Mouse (Mus musculus) cerebral cortex, adult 2 months (tissue): ENCODE results near the gene Gm5426.

Experiments
- WGBS: fragments of 180-500 bp; shearing (Covaris S2); methylation state at CpG from one replicate; pipeline ENCODE4 v1.1.7; 2018; 5-methylcytosine and 5-hydroxymethylcytosine counted together

Gm5426 gene

DNA sequence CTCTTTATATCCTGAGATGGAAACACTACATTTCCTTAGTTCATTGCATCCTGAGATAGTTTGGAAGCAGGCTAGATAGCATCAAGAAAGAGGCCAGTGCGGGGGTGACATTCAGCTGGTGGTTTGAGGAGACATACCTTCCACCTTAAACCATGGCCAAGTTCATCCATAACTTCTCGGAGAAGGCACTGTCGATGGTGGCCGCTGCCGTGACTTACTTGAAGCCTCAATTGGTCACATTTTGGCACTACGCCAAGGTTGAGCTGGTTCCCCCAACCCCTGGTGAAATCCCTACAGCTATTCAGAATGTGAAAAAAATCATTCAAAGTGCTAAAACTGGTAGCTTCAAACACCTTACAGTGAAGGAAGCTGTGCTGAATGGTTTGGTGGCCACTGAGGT lies at the start of gene Gm5426:
TSS of gene Gm5426 (plus strand) at position 153 of the 400 bp plus-strand sequence.
- 92% methylated on average over 6 of the region's 6 CpGs for WGBS

DNA sequence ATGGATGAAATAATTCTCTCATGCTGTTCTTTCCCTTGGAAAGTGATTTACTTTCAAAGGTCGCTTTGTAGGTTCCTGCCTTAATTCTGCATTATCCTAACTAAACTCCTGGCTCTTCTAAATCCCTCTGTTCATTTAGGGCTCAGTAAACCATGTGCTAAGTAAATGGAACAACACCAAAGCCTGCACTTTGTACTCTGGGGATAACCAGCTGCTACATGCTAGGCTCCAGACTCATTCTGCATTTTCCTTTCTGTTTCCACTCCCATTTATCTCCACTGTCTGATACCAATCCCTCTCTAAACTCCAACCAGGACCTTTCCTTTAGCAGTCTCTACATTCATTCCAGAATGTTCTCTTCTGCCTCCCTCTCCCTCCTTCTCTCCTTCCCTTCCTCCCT lies 46.7 kb upstream of the Gm5426 start:
- 73% methylated on average over 1 of the region's 1 CpGs for WGBS

GRCm38 (mm10) chr10:96090388-96090787 lies 46.0 kb upstream of the Gm5426 start:
- 83% methylated on average over 3 of the region's 3 CpGs for WGBS

- 64% methylated on average over 2 of the region's 2 CpGs for whole genome bisulfite sequencing
Measured at GRCm38 (mm10) chr10:96093890-96094531, 42.4 kb upstream of the Gm5426 start.

DNA sequence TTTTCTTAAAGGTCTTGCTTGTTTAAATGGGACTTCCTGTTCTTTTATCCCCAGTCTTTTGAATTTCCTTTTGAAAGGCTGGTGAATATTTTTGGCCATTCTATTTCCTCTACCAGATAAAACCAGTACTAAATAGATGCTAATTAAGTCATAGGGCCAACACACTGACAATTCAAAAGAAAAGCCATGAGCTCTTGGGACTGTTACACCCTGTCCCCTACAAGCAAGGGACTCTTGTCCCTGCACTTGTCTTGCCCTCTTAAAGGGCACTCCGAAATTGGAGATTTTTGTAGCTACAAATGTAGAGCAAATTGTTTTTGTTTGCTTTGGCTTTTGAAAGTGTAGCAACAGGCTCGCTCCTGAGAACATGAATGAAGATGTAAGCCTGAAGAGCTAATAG lies 41.8 kb upstream of the Gm5426 start:
- WGBS: 60% methylated on average over 2 of the region's 2 CpGs

GRCm38 (mm10) chr10:96096730-96097129 lies 39.7 kb upstream of the Gm5426 start:
- 87% methylated on average over 7 of the region's 7 CpGs for WGBS

DNA sequence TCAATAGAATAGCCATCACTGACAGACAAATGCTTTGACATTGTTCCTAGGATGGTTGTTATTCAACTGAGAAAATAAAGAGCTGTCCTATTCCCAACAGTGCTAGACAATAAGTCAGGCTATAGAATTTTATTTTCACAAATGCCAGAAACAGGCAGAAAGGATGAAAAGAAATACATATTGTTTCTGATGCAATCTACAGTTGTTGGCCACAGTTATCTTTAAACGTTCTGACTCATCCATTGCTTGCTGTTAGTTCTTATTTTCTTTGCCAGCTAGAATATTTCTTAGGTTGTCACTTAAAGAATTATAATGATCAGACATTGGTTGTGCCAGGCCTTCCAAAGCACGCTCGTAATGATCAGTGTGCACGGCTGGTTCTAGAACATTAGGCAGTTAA lies 35.4 kb upstream of the Gm5426 start:
- WGBS: 72% methylated on average over 4 of the region's 4 CpGs

DNA sequence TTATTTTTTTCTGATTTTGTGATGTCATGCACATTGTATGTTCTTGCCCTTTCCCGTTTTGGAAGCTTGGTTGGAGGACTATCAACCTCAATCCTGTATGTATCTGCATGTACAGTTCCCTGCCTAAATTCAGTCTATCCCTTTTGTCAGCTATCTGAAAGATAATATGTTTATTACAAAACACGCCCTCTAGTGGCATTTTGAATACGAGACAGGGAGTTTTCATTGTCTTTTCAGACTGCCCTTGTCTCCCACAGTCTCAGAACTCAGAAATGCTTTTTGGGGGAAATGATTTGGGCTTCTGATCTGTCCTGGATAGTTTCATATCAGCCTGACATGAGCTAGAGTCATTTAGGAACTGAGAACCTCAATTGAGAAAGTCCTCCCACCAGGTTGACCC lies 32.2 kb upstream of the Gm5426 start:
- 51% methylated on average over 3 of the region's 3 CpGs for WGBS

DNA sequence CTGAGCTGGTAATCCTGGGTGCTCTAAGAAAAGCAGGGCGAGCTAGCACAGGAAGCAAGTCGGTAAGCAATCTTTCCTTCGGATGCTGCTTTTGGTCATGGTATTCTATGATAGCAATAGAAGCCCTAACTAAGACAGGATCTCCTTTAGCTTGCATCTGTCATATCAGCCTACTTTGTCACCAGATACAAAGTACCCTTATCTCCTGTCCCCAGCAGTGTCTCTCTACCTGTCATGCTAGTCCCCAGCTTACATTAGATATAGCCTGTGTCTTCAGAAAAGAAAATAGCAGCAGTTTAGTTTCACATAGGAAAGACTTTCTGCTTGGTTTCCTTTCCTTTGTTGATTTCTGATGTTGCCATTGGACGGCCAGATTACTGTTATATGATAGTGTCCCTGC lies 31.8 kb upstream of the Gm5426 start:
- 89% methylated on average over 4 of the region's 4 CpGs for WGBS

- 94% methylated on average over 2 of the region's 2 CpGs for WGBS
Measured at GRCm38 (mm10) chr10:96105124-96105523, 31.3 kb upstream of the Gm5426 start.

- 82% methylated on average over 4 of the region's 4 CpGs for WGBS
Measured at GRCm38 (mm10) chr10:96106972-96107720, 29.3 kb upstream of the Gm5426 start.

DNA sequence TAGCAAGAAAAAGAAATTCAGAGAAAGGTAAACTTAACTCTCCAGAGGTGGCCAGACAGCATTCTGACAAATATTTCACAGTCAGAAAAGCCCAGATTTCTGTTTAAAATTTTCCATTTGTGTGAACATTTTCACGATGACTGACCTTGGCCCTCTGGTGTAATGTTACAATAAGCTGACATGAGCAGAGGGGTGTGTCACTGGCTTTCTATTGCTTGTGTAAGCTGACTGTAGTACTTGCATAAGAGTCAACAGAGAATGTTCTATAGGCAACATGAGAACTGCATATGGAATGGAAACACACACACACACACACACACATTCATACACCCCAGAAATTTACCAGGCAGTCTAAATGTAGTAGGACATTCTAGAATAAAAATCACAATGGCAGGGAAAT lies 28.6 kb upstream of the Gm5426 start:
- WGBS: 87% methylated on average over 1 of the region's 1 CpGs

DNA sequence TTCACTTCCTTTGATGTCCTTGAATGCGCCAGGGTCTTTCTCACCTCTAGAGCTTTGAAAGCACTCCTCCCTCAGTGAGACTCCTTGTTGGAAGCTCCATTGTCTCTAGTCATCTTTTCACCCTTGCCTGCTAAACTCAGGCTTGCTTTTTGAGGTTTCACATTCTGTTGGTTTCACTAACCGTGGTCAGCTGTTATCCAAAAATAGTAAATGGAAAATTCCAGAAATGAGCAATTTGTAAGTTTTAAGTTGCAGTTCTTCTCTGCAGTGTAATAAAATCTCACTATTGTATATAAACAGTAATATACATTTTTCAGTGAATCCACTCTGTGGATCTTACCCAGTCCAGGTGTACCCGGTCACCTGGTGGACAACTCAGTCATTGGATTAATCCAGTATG lies 21.1 kb upstream of the Gm5426 start:
- whole genome bisulfite sequencing: 79% methylated on average over 3 of the region's 3 CpGs

GRCm38 (mm10) chr10:96120821-96121220 lies 15.6 kb upstream of the Gm5426 start:
- 76% methylated on average over 2 of the region's 2 CpGs for WGBS

DNA sequence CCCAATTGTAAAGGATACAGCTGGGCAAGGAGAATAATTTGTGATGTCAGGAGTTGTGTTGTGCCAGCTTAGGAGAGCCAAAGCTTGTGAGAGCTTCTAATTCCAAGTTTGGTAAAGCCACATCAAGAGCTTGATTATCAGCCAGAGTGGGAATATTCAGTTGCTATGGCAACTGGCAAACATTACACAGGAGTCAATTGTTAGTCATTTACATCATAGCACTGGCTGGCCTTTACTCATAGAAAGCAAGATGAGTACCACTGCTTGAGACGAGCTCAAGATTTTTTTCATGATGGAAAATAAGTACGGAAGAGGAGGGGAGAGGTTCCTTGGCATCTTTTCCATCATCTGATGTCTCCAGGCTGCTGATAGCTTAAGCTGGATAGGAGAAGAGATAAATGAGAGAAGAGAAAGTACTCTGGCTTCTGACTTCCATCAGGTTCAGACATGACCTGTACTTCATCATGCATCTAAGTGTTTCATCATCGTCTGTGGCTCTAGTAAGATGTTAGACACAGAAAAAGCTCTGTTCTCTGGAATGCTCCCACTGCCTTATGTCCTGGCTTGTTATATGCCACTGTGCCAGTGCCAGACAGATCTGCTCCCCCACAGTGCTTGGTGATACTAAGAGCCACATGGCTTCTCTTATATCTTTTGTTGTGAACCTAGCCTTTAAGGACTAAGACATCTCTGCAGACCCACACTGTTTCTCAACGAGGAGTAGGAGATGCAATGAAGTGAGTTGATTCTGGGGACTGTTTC lies 15.0 kb upstream of the Gm5426 start:
- WGBS: 42% methylated on average over 4 of the region's 4 CpGs

GRCm38 (mm10) chr10:96123885-96124284 lies 12.5 kb upstream of the Gm5426 start:
- 89% methylated on average over 5 of the region's 5 CpGs for WGBS

DNA sequence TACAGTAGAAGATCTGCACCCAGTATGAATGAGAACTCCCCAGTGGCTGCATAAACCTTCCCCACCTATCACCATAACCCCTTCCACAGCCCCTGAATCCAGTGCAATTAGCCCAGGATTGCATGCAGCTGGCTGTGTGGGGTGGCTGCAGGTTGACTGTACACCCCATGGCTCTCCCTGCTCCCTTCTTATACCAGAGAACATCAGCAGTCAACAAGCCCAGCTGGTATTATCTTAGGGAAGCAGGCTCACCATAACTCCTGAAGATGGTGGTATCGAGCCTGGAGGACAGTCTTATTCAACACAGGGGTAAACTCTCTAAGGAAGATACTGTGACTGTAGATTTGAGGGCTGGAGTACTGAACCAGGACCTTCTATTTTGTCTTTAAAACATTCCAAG lies 12.1 kb upstream of the Gm5426 start:
- WGBS: 100% methylated on average over 1 of the region's 1 CpGs

DNA sequence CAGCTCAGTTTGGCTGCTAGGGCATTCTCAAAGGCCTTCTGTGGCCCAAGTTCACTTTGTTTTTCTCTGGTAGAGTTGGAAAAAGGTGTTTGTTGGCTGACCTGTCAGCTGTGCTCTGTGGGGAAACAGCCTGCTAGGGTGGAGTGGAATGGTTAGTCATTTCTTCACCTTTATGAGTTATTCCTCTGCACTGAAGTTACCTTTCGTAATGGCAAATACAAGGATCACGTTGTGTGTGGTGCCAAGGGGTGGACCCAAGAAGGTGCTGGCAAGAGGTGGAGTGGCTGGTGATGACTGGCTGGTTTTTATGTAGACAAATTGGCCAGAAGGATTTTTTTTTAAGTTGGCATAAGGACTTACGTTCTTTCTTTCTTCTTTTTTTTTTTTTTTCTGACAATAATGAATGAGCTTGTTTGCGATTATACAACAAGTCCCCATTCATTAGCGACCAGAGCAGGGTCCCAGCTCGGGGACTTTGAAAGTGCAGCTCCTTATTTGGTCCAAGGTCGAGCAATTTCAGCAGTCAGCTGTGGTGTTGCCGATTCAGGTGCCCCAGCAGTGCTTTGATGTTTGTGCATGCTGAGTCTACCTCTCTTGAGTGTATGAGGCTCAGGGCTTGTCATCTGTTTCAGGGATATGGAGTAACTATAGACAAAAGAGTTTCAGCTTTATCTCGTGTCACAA lies 10.5 kb upstream of the Gm5426 start:
- 62% methylated on average over 9 of the region's 9 CpGs for WGBS

GRCm38 (mm10) chr10:96129213-96129612 lies 7.2 kb upstream of the Gm5426 start:
- 92% methylated on average over 2 of the region's 2 CpGs for WGBS

- 90% methylated on average over 3 of the region's 3 CpGs for WGBS
Measured at GRCm38 (mm10) chr10:96130406-96130805, 6.0 kb upstream of the Gm5426 start.

- 95% methylated on average over 6 of the region's 6 CpGs for WGBS
Measured at GRCm38 (mm10) chr10:96131112-96131511, 5.3 kb upstream of the Gm5426 start.

- WGBS: 8% methylated on average over 6 of the region's 6 CpGs
Measured at GRCm38 (mm10) chr10:96132161-96132560, 4.2 kb upstream of the Gm5426 start.
